Comparison of ENCODE assay signal across 8 mouse cellular contexts in the genomic region with DNA sequence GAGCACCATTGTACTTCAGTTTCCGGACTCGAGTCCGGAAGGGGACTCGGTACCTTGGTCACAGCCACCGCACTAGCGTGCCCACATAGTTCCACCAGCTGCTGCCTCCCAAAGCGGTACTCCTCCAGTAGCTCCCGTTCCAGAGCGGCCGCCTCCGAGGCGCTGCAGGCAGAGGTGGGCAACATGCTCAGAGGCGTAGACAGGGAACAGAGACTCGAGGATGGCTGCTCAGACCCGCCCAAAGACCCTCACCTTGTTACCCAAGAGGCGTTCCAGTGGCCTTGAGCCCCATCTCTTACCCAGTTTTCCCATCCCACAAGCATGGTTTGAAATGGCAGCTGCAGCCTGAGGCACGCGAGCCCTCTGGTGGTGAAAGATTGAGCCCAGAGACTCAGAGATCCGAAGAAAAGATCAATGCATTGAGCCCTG. TPM values are rescaled to one million over a fixed set of nuclear protein-coding genes. Genes with fewer than 3 reads are reported as not detected.
DNase-seq lines count a peak whose midpoint lies in the region; ATAC-seq and TF ChIP-seq lines count a peak whose summit lies in the region.
"Had no signal": no experiment of that assay in that cellular context is flagged by ENCODE, and none has a peak within 500 bp of the region (broad histone marks: within the 10 kb centered on the region; RNA-seq: fewer than 3 reads in every experiment).

No protein-coding gene starts in this region.

- ATAC-seq in megakaryocyte, adult 5-6 weeks (ENCODE audit: poor library complexity, severe bottlenecking) = no peak

- TF ChIP-seq CTCF in brain, embryonic 14.5 days (IDR thresholded peaks at IDR 0.05; ENCODE audit: borderline replicate concordance, extremely low read depth, insufficient read depth, insufficient read length) = peak; percentile 85

- intact Hi-C loops in left cerebral cortex, postnatal 14 days (cut with DNase I) = loop anchor here (2.0 kb wide), 1 partner anchor 16 kb away; no protein-coding TSS in a partner anchor

- no peak for TF ChIP-seq POLR2A in brain, embryonic 14.5 days (IDR thresholded peaks at IDR 0.05; ENCODE audit: borderline replicate concordance, extremely low read depth, insufficient read depth, insufficient read length, poor library complexity, severe bottlenecking)

- peak; percentile 15 to 21 for DNase-seq in lung, adult 18-20 months
- DNase-seq in lung, postnatal 25 days (ENCODE audit: low spot score) = no peak
- peak; percentile 77 for DNase-seq in brain, embryonic 14.5 days (ENCODE audit: low read depth)
- DNase-seq in forelimb bud, embryonic 11.5 days (ENCODE audit: low read depth, low spot score) = peak; percentile 43
- DNase-seq in left cerebral cortex, postnatal 14 days (ENCODE audit: low spot score in 2 of 2) = peak; percentile 75 to 77
- peak; percentile 51 for DNase-seq in naive thymus-derived CD4-positive, alpha-beta T cell, adult 2 months (ENCODE audit: low read depth)

RNA-seq across cellular contexts. Expression of gene Cilp2, which starts 3.3 kb away (rescaled TPM):
- 5.0 and 5.6 TPM in 2 replicates for polyA plus RNA-seq in brain, embryonic 14.5 days (2012; rRNA removed)
- 1 to 10 TPM; 1.9 to 2.2 TPM for total RNA-seq in left cerebral cortex, postnatal 14 days (2021)
- not detected in 2 replicates for total RNA-seq in megakaryocyte, adult 5-6 weeks (2015)
- not detected in 2 replicates for total RNA-seq in megakaryocyte, adult 5-6 weeks (2017)
- polyA plus RNA-seq: macrophage had no signal

RNA-seq across cellular contexts. Expression of gene Tssk6, which starts 11.2 kb away (rescaled TPM):
- 0.37 and 0.53 TPM in 2 replicates for polyA plus RNA-seq in brain, embryonic 14.5 days (2012; rRNA removed)
- total RNA-seq in left cerebral cortex, postnatal 14 days (2021) = under 1 TPM in 1 of 2 experiments, not detected in 1; 0.34 TPM
- total RNA-seq in megakaryocyte, adult 5-6 weeks (2015) = 0.27 TPM in 1 of 2 replicates, not detected in the other
- 0.16 and 0.26 TPM in 2 replicates for total RNA-seq in megakaryocyte, adult 5-6 weeks (2017)

RNA-seq across cellular contexts. Expression of gene Ndufa13, which starts 11.5 kb away (rescaled TPM):
- polyA plus RNA-seq in brain, embryonic 14.5 days (2012; rRNA removed) = 84.2 and 106 TPM in 2 replicates
- 100 to 1,000 TPM; 126 to 135 TPM for total RNA-seq in left cerebral cortex, postnatal 14 days (2021)
- 63.4 and 75.7 TPM in 2 replicates for total RNA-seq in megakaryocyte, adult 5-6 weeks (2015)
- total RNA-seq in megakaryocyte, adult 5-6 weeks (2017) = 120 and 143 TPM in 2 replicates

RNA-seq across cellular contexts. Expression of gene Yjefn3, which starts 11.7 kb away (rescaled TPM):
- 12.6 and 13.0 TPM in 2 replicates for polyA plus RNA-seq in brain, embryonic 14.5 days (2012; rRNA removed)
- total RNA-seq in left cerebral cortex, postnatal 14 days (2021) = 10 to 100 TPM; 23.4 to 29.8 TPM
- 3.1 TPM in 1 of 2 replicates, not detected in the other for total RNA-seq in megakaryocyte, adult 5-6 weeks (2015)
- total RNA-seq in megakaryocyte, adult 5-6 weeks (2017) = not detected in 2 replicates
- polyA plus RNA-seq: macrophage had no signal

RNA-seq across cellular contexts. Expression of gene Pbx4, which starts 58.5 kb away (rescaled TPM):
- polyA plus RNA-seq in brain, embryonic 14.5 days (2012; rRNA removed) = 38.6 and 43.6 TPM in 2 replicates
- total RNA-seq in left cerebral cortex, postnatal 14 days (2021) = 10 to 100 TPM; 23.0 to 27.4 TPM
- total RNA-seq in megakaryocyte, adult 5-6 weeks (2015) = 1.3 and 2.4 TPM in 2 replicates
- 0.57 and 1.9 TPM in 2 replicates for total RNA-seq in megakaryocyte, adult 5-6 weeks (2017)
